Mouse (Mus musculus) CH12.LX (cell line): Measurements from ENCODE around the gene Pck2. TPM values are rescaled to one million over a fixed set of nuclear protein-coding genes. Genes with fewer than 3 reads are reported as not detected.

Experiments
- DNase-seq: peaks from one replicate; pipeline ENCODE4 v3.0.0-alpha.2; 2013; ENCODE audit errors: extremely low read depth
- H3K27ac ChIP-seq: 2 replicates; pipeline ENCODE4 v1.5.1; 2012; ENCODE audit warnings: low read depth, mild to moderate bottlenecking, control low read depth, moderate library complexity; ENCODE audit not compliant: insufficient read depth
- H3K27me3 ChIP-seq: replicated peaks from 2 replicates; pipeline ENCODE3; 2012; ENCODE audit warnings: inconsistent platforms
- H3K36me3 ChIP-seq, 2 experiments: replicated peaks in 1 of 2; 2 replicates each; pipeline versions ENCODE3 to v1.6.1; 2012; ENCODE audit warnings: inconsistent platforms in 1 of 2, low read length in 1 of 2, mild to moderate bottlenecking in 1 of 2, mixed read lengths in 1 of 2, moderate library complexity in 1 of 2; ENCODE audit not compliant: control insufficient read depth in 1 of 2, insufficient read depth in 1 of 2
- H3K4me1 ChIP-seq, 2 experiments: 2 replicates each; pipeline ENCODE4 v1.6.1; 2012; ENCODE audit warnings: inconsistent platforms in 1 of 2, moderate library complexity in 1 of 2; ENCODE audit not compliant: insufficient read depth in 2 of 2, control insufficient read depth in 1 of 2
- H3K4me2 ChIP-seq: 2 replicates; pipeline ENCODE4 v1.6.1; 2012; ENCODE audit warnings: low read depth, mild to moderate bottlenecking, control low read depth; ENCODE audit not compliant: poor library complexity, insufficient read depth, severe bottlenecking
- H3K4me3 ChIP-seq, 3 experiments: fragments of 150-350 bp in 1 of 3; sonication (generic) in 1 of 3; replicated peaks in 1 of 3; 2 replicates each; pipeline versions ENCODE3 to v1.5.1; 2011 to 2012; ENCODE audit warnings: low read depth in 2 of 3, low read length in 2 of 3, mild to moderate bottlenecking in 2 of 3, moderate library complexity in 2 of 3, control low read depth in 1 of 3, improper control_type of control experiment in 1 of 3, inconsistent platforms in 1 of 3, mixed read lengths in 1 of 3; ENCODE audit not compliant: poor library complexity in 1 of 3
- H3K79me2 ChIP-seq: replicated peaks from 2 replicates; pipeline ENCODE4 v1.6.1; 2012; ENCODE audit warnings: mild to moderate bottlenecking, moderate library complexity; ENCODE audit not compliant: control insufficient read depth, poor library complexity, insufficient read depth, severe bottlenecking; ENCODE audit errors: extremely low read depth
- H3K9ac ChIP-seq: 2 replicates; pipeline ENCODE4 v1.6.1; 2012; ENCODE audit warnings: low read depth, mild to moderate bottlenecking, control low read depth, moderate library complexity; ENCODE audit not compliant: insufficient read depth
- H3K9me3 ChIP-seq: replicated peaks from 2 replicates; pipeline ENCODE3; 2012; ENCODE audit warnings: low read length, inconsistent platforms, mixed read lengths
- BHLHE40 ChIP-seq: IDR thresholded peaks from 2 replicates; pipeline ENCODE4 v1.6.1; 2011; ENCODE audit warnings: mild to moderate bottlenecking, low read depth, low read length, improper control_type of control experiment
- CHD1 ChIP-seq: IDR thresholded peaks from 2 replicates; pipeline ENCODE4 v1.6.1; 2012; ENCODE audit warnings: low read depth, low read length, improper control_type of control experiment, inconsistent platforms
- CHD2 ChIP-seq: IDR thresholded peaks from 2 replicates; pipeline ENCODE4 v1.6.1; 2011; ENCODE audit warnings: low read length, improper control_type of control experiment
- CTCF ChIP-seq, 2 experiments: IDR thresholded peaks in 1 of 2; conservative IDR thresholded peaks in 1 of 2; 2 replicates each; pipeline ENCODE4 v1.5.1; 2011 to 2012; ENCODE audit warnings: low read depth in 2 of 2, low read length in 2 of 2, improper control_type of control experiment in 1 of 2, inconsistent platforms in 1 of 2, mild to moderate bottlenecking in 1 of 2, moderate library complexity in 1 of 2
- E2F4 ChIP-seq: IDR thresholded peaks from 2 replicates; pipeline ENCODE4 v1.6.1; 2011; ENCODE audit warnings: low read depth, low read length, improper control_type of control experiment; ENCODE audit not compliant: insufficient replicate concordance
- ELF1 ChIP-seq: IDR thresholded peaks from 2 replicates; pipeline ENCODE4 v1.6.1; 2014; ENCODE audit warnings: low read depth, mild to moderate bottlenecking, inconsistent platforms, low read length, improper control_type of control experiment
- EP300 ChIP-seq: IDR thresholded peaks from 2 replicates; pipeline ENCODE4 v1.6.1; 2011; ENCODE audit warnings: low read length, improper control_type of control experiment
- ETS1 ChIP-seq: conservative IDR thresholded peaks from 2 replicates; pipeline ENCODE4 v1.6.1; 2012; ENCODE audit warnings: low read depth, mild to moderate bottlenecking, inconsistent platforms, low read length, improper control_type of control experiment, moderate library complexity
- GABPA ChIP-seq: IDR thresholded peaks from 2 replicates; pipeline ENCODE4 v1.6.1; 2012; ENCODE audit warnings: low read depth, low read length, improper control_type of control experiment, inconsistent platforms; ENCODE audit not compliant: insufficient replicate concordance
- HCFC1 ChIP-seq: IDR thresholded peaks from 2 replicates; pipeline ENCODE4 v1.6.1; 2012; ENCODE audit warnings: low read depth, mild to moderate bottlenecking, inconsistent platforms, low read length, improper control_type of control experiment
- IRF4 ChIP-seq: IDR thresholded peaks from 2 replicates; pipeline ENCODE4 v1.6.1; 2014; ENCODE audit warnings: low read depth, mild to moderate bottlenecking, inconsistent platforms, low read length, improper control_type of control experiment
- JUN ChIP-seq: IDR thresholded peaks from 2 replicates; pipeline ENCODE4 v1.6.1; 2011; ENCODE audit warnings: low read depth, mild to moderate bottlenecking, low read length, improper control_type of control experiment, moderate library complexity; ENCODE audit not compliant: insufficient read depth
- JUND ChIP-seq: conservative IDR thresholded peaks from 2 replicates; pipeline ENCODE4 v1.6.1; 2011; ENCODE audit warnings: low read depth, low read length, improper control_type of control experiment
- KAT2A ChIP-seq: IDR thresholded peaks from 2 replicates; pipeline ENCODE4 v1.6.1; 2012; ENCODE audit warnings: low read length, improper control_type of control experiment, inconsistent platforms; ENCODE audit not compliant: insufficient replicate concordance
- MAFK ChIP-seq: IDR thresholded peaks from 2 replicates; pipeline ENCODE4 v1.6.1; 2011; ENCODE audit warnings: low read length, improper control_type of control experiment; ENCODE audit not compliant: insufficient replicate concordance
- MAX ChIP-seq: IDR thresholded peaks from 2 replicates; pipeline ENCODE4 v1.6.1; 2011; ENCODE audit warnings: low read length, improper control_type of control experiment
- MAZ ChIP-seq: IDR thresholded peaks from 2 replicates; pipeline ENCODE4 v1.6.1; 2012; ENCODE audit warnings: low read depth, mild to moderate bottlenecking, inconsistent platforms, low read length, improper control_type of control experiment, moderate library complexity
- MEF2A ChIP-seq: IDR thresholded peaks from 2 replicates; pipeline ENCODE4 v1.6.1; 2014; ENCODE audit warnings: low read depth, mild to moderate bottlenecking, inconsistent platforms, low read length, improper control_type of control experiment, borderline replicate concordance
- MXI1 ChIP-seq: IDR thresholded peaks from 2 replicates; pipeline ENCODE4 v1.6.1; 2011; ENCODE audit warnings: mild to moderate bottlenecking, low read depth, low read length, improper control_type of control experiment
- MYC ChIP-seq: IDR thresholded peaks from 2 replicates; pipeline ENCODE4 v1.6.1; 2011; ENCODE audit warnings: low read depth, mild to moderate bottlenecking, improper control_type of control experiment, low read length
- NELFE ChIP-seq: IDR thresholded peaks from 2 replicates; pipeline ENCODE4 v1.6.1; 2011; ENCODE audit warnings: low read depth, low read length, improper control_type of control experiment
- NRF1 ChIP-seq: IDR thresholded peaks from 2 replicates; pipeline ENCODE4 v1.6.1; 2014; ENCODE audit warnings: low read depth, mild to moderate bottlenecking, inconsistent platforms, low read length, improper control_type of control experiment, moderate library complexity
- PAX5 ChIP-seq: IDR thresholded peaks from 2 replicates; pipeline ENCODE4 v1.6.1; 2012; ENCODE audit warnings: low read length, inconsistent platforms, mixed read lengths
- POLR2A ChIP-seq: IDR thresholded peaks from 2 replicates; pipeline ENCODE4 v1.6.1; 2011; ENCODE audit warnings: low read depth, mild to moderate bottlenecking, improper control_type of control experiment, low read length
- POLR2AphosphoS2 ChIP-seq: IDR thresholded peaks from 2 replicates; pipeline ENCODE4 v1.6.1; 2011; ENCODE audit warnings: low read depth, low read length, improper control_type of control experiment
- RAD21 ChIP-seq: IDR thresholded peaks from 2 replicates; pipeline ENCODE4 v1.6.1; 2011; ENCODE audit warnings: low read depth, mild to moderate bottlenecking, low read length, improper control_type of control experiment, moderate library complexity
- RCOR1 ChIP-seq: conservative IDR thresholded peaks from 2 replicates; pipeline ENCODE4 v1.6.1; 2012; ENCODE audit warnings: low read depth, mild to moderate bottlenecking, inconsistent platforms, low read length, improper control_type of control experiment
- SIN3A ChIP-seq: IDR thresholded peaks from 2 replicates; pipeline ENCODE4 v1.6.1; 2012; ENCODE audit warnings: low read length, improper control_type of control experiment, inconsistent platforms
- SMC3 ChIP-seq: IDR thresholded peaks from 2 replicates; pipeline ENCODE4 v1.6.1; 2011; ENCODE audit warnings: low read depth, low read length, improper control_type of control experiment
- TBP ChIP-seq: conservative IDR thresholded peaks from 2 replicates; pipeline ENCODE4 v1.6.1; 2011; ENCODE audit warnings: low read depth, low read length, improper control_type of control experiment
- TCF12 ChIP-seq: IDR thresholded peaks from 2 replicates; pipeline ENCODE4 v1.6.1; 2014; ENCODE audit warnings: low read depth, mild to moderate bottlenecking, inconsistent platforms, low read length, improper control_type of control experiment
- UBTF ChIP-seq: IDR thresholded peaks from 2 replicates; pipeline ENCODE4 v1.6.1; 2012; ENCODE audit warnings: low read depth, mild to moderate bottlenecking, inconsistent platforms, low read length, improper control_type of control experiment, moderate library complexity
- USF1 ChIP-seq: IDR thresholded peaks from 2 replicates; pipeline ENCODE4 v1.6.1; 2014; ENCODE audit warnings: low read depth, mild to moderate bottlenecking, inconsistent platforms, low read length, improper control_type of control experiment
- USF2 ChIP-seq: conservative IDR thresholded peaks from 2 replicates; pipeline ENCODE4 v1.6.1; 2011; ENCODE audit warnings: low read depth, low read length, improper control_type of control experiment
- ZC3H11A ChIP-seq: IDR thresholded peaks from 2 replicates; pipeline ENCODE4 v1.6.1; 2012; ENCODE audit warnings: low read depth, mild to moderate bottlenecking, inconsistent platforms, low read length, improper control_type of control experiment
- ZKSCAN1 ChIP-seq: IDR thresholded peaks from 2 replicates; pipeline ENCODE4 v1.6.1; 2012; ENCODE audit warnings: low read depth, inconsistent platforms, low read length, improper control_type of control experiment, borderline replicate concordance
- ZMIZ1 ChIP-seq: IDR thresholded peaks from 2 replicates; pipeline ENCODE4 v1.6.1; 2012; ENCODE audit warnings: low read depth, mild to moderate bottlenecking, inconsistent platforms, low read length, improper control_type of control experiment
- ZNF384 ChIP-seq: IDR thresholded peaks from 2 replicates; pipeline ENCODE4 v1.6.1; 2012; ENCODE audit warnings: low read depth, low read length, improper control_type of control experiment, inconsistent platforms
- dilution Hi-C: fragments of 300-500 bp; cut with MboI; formaldehyde crosslinking; loops from 2 replicates; pipeline ENCODE4 v1.14.3; 2020; ENCODE audit warnings: low sequenced_read_pairs; ENCODE audit not compliant: extremely low pct_unique_long_range_greater_than_20kb, extremely low pct_ligation_motif_present
- in situ Hi-C: fragments of 300-500 bp; cut with MboI; formaldehyde crosslinking; loops from 3 replicates; pipeline ENCODE4 v1.14.3; 2019; ENCODE audit warnings: low sequenced_read_pairs, low pct_ligation_motif_present, low pct_unique_long_range_greater_than_20kb, mixed read lengths
- polyA plus RNA-seq: library from polyadenylated mRNA; unstranded; fragments of >175 nt; gene quantifications from 2 replicates; pipeline ENCODE4 v1.2.1, GENCODE M21; 2012; ENCODE audit warnings: low read depth; ENCODE audit not compliant: insufficient read length
- total RNA-seq, 2 experiments: library from RNA; depleted of rRNA; stranded (reverse); fragments of 300-350 nt in 1 of 2; fragments of >200 nt in 1 of 2; gene quantifications; 2 replicates each; pipeline ENCODE4 v1.2.3; 2012 to 2014

Gene Pck2
- total and polyA plus RNA-seq, 3 experiments = 120 to 286 (median 144) TPM

- Histone ChIP-seq H3K36me3 (peaks cover 0 to 54% of the 10 kb centered on the region in 2 experiments), H3K9me3 (no peaks in the 10 kb centered on the region), H3K9ac (peak overlapping the region; percentile 39; the same call in 1 of the 2 replicates), H3K4me2 (peak overlapping the region; percentile 67), H3K4me3 (peak overlapping the region; percentile 69 to 74 (median 73)), H3K4me1 (peaks cover 30 to 64% of the 10 kb centered on the region in 2 experiments), H3K79me2 (no peaks in the 10 kb centered on the region), H3K27me3 (no peaks in the 10 kb centered on the region), H3K27ac (no peak overlapping the region; the same call in 1 of the 2 replicates)
- peak; percentile 64; the same call in 1 of the 2 replicates for TF ChIP-seq TCF12
- TF ChIP-seq SMC3 = no peak
- TF ChIP-seq CTCF (conservative IDR thresholded peaks at IDR 0.05 in 1 of 2, IDR thresholded peaks at IDR 0.05 in 1 of 2; ENCODE audit: low read depth in 2 of 2, low read length in 2 of 2) = no peak
- TF ChIP-seq SIN3A = peak; percentile 95
- no peak for TF ChIP-seq GABPA
- TF ChIP-seq NELFE = peak; percentile 45; the same call in 1 of the 2 replicates
- no peak for TF ChIP-seq PAX5
- TF ChIP-seq JUND = no peak
- no peak for TF ChIP-seq TBP
- TF ChIP-seq E2F4 = no peak
- TF ChIP-seq MXI1 = peak; percentile 39
- TF ChIP-seq NRF1 = peak; percentile 35; the same call in 1 of the 2 replicates
- peak; percentile 36; the same call in 1 of the 2 replicates for TF ChIP-seq MAX
- TF ChIP-seq EP300 = 0 out of 2 replicates have a peak, but pooled peaks have one; percentile 23
- TF ChIP-seq CHD2 = no peak
- TF ChIP-seq KAT2A = no peak
- no peak for TF ChIP-seq UBTF
- TF ChIP-seq RAD21 = no peak
- TF ChIP-seq ZKSCAN1 = no peak
- peak; percentile 69 for TF ChIP-seq ELF1
- TF ChIP-seq ETS1 = peak; percentile 35; the same call in 1 of the 2 replicates
- TF ChIP-seq POLR2AphosphoS2 = no peak
- no peak for TF ChIP-seq JUN
- peak; percentile 74 for TF ChIP-seq MEF2A
- TF ChIP-seq HCFC1 = peak; percentile 53
- TF ChIP-seq POLR2A = peak; percentile 57
- TF ChIP-seq ZMIZ1 = peak; percentile 56
- TF ChIP-seq BHLHE40 = no peak
- no peak for TF ChIP-seq MYC
- TF ChIP-seq CHD1 = no peak
- TF ChIP-seq RCOR1 = no peak
- TF ChIP-seq ZNF384 = peak; percentile 32; the same call in 1 of the 2 replicates
- TF ChIP-seq USF1 = no peak
- no peak for TF ChIP-seq MAFK
- peak; percentile 72 for TF ChIP-seq IRF4
- TF ChIP-seq MAZ = peak; percentile 96
- no peak for TF ChIP-seq USF2
- no peak for TF ChIP-seq ZC3H11A
- dilution Hi-C loops (no loop called here), in situ Hi-C loops (no loop called here)
- DNase-seq = peak; percentile 67
Measured at GRCm38 (mm10) chr14:55491291-55491833, 48.7 kb upstream of the Pck2 start.
